Mouse (Mus musculus) kidney, adult 11 months (tissue): ENCODE results near the gene Dolk.

Source experiments
- DNase-seq: peaks from one replicate; pipeline ENCODE4 v3.0.0; 2022

Gene Dolk

DNA sequence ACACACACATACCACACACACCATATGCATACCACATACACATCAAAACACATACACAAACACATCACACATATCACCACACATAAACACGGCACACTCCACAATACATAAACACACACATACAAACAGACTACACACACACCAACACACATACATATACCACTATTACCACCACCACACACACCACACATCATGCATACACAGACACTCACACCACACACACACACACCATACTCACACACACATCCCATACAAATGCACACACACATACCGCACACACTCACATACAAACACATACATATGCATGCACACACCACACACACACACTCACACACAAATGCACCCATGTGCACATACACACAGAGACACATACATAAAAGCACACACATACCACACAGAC is 18.7 kb downstream of the Dolk start:
- no peak for DNase-seq

DNA sequence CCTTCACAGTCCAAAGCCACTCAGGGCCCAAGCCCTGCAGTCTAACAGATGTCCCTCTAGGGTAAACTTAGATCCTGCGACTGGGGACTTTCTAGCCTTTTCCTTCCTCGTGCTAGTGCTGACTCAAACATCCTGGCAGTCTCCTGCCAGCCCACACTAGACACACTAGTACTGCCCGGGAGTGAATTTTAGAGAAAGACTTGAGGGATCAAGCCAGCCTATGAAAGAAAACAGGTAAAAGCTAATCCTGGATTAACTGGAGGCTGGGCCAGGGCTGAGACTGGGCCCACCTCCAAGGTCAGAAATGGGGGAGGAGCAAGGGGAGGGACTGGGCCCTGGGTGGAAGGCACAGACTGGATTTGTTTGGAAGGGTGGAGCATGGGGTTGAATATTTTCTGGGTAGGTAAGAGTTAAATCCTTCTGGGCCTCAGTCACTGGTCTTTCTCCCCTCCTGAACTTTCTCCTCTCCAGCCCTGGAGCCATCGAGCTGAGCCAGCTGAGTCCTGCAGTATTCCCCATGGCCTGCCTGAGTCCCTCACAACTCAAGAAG is 19.7 kb downstream of the Dolk start:
- DNase-seq: peak; percentile 94

DNA sequence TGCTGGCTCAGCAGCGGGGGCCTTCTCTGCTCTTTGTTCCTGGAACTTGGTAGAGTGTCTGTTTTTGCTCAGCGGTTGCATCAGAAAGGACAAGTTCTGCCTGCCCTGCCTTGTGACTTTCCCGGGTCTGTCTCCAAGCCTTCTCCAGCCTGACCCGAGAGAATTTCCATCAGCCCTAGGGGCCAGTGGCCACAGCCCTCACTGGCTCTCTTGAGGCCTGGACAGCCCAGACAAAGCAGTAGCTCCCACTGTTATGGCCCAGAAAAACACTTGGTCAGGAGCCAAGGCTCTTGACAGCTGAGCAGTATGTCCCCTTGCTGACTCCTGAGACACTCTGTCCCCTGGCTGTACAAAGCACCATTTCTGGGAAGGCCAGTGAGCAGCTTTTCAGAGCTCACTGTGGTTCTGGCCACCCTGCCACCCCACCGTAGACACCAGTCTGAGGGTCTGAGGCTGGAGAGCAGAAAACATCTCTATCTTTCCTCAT is 20.3 kb downstream of the Dolk start, which contains the start of gene Phyhd1:
TSS of gene Phyhd1 (plus strand) at position 437 of the 487 bp plus-strand sequence.
- peak; percentile 89 for DNase-seq

DNA sequence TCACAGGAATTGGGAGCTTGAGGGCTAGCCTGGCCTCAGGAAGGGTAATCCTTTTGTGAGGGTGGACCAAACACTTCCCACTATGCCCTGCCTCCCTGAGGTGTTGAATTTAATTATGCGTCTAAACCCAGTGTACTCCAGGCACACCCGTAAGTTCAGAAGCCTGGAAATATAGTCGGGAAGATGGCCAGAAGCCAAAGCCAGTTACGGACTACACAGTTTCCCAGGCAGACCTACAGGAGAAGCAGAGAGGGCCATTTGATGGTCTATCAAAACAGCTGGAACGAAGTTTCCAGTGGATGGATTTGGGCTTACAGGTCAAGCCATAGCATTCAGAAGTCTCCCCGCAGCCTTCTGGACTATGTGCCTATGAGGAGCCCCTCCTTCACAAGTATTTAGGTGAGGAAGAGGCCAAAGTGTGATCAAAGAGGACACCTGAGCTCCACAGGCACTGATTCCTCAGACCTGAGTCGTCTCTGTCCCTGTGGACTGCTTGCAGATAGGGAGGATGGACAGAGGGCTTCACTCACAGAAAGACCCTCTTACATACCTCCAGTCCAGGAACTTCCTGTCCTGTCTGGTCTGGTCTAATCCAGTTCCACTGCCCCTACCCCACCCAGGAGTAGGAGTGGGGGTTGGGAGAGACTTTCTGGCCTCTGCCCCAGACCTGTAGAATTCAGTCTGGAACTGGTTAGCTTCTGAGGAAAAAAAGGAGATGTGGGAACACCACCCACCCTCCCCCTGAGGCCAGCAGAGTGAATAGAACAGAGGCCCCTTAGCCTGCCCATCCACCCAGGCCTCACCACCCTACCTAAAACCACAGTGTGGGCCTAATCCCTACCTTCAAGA is 21.2 kb downstream of the Dolk start:
- DNase-seq: peak; percentile 48

DNA sequence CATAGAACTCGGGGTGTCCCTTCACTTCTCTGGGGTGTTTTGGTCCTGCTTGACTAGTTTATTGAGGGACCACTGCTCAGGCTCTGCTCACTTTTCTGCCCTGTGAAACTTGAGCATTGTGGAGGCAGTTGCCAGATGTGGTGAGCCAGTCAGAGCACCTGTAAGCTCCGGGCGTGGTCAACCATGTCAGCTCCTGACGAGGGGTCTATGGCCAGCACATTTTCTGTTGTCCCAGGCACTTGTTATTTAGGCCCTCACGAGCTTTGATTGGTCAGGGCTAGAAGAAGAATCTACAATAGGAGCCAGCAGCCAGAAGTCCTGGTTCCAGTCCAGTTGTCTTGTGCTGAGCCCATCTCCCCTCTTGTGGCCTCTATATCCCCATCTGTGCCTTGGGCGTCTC is 22.3 kb downstream of the Dolk start:
- peak; percentile 11 for DNase-seq

DNA sequence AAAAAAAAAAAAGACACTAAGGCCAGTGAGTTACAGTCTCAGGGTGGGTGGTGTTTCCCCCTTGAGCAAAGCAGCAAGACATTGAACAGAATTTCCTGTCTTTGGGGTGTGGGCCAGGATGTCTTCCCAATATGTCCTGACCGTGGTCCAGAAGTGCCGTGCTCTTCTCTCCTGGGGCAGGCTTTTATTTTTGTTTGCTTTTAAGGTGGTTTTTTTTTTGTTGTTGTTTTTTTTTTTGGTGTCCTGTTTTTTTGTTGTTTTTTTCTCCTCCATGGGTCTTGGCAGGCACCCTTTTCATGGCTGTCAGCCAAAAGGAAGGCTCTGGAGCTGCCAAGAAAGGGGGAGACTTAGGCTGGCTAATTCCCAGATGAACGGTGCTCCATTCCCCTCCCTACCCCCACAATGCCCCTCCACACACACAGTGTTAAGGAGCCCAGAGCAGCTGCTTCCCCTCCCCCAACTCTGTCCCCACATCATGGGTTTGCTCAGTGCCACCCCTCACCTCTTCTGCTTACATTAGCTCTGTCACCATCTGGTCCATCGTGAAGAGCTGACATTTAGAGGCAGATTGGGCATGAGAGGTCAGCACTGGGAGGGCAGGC is 23.2 kb downstream of the Dolk start:
- peak; percentile 71 for DNase-seq

DNA sequence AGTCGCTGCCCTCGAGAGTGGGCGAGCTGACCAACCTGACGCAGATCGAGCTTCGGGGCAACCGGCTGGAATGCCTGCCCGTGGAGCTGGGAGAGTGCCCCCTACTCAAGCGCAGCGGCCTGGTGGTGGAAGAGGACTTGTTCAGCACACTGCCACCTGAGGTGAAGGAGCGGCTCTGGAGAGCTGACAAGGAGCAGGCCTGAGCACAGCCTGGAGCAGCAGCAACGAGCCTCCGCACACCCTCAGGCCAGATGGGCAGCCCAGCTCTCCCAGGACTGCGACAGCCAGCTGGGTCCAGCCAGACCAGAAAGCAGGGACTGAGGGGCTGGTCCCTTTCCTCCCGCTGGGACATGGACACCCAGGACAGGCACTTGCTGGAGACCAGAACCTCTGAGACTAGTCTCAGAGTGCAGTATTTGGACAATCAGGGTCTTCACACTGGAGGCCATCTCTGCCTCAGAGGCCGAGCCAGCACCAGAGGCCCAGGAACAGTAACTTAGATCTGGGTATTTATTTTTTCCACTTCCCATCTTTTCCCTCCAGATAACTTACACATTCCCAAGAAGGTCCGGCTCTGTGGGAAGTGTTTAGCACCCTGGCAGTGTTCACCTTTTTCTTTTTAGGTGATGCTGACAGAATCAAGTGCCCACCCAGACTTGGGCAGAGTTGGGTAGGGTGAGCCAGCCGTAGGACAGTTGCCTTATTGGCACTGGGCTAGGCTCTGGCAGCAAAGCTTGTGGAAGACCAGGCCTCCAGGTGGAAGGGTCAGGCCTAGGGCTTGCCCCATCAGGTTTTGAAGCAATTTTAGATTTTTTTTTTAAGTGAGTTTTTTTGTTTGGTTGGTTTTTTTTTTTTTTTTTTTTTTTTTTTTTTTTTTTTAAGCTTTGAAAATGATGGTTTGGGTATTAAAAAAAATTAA is 24.0 kb downstream of the Dolk start:
- peak; percentile 14 for DNase-seq

DNA sequence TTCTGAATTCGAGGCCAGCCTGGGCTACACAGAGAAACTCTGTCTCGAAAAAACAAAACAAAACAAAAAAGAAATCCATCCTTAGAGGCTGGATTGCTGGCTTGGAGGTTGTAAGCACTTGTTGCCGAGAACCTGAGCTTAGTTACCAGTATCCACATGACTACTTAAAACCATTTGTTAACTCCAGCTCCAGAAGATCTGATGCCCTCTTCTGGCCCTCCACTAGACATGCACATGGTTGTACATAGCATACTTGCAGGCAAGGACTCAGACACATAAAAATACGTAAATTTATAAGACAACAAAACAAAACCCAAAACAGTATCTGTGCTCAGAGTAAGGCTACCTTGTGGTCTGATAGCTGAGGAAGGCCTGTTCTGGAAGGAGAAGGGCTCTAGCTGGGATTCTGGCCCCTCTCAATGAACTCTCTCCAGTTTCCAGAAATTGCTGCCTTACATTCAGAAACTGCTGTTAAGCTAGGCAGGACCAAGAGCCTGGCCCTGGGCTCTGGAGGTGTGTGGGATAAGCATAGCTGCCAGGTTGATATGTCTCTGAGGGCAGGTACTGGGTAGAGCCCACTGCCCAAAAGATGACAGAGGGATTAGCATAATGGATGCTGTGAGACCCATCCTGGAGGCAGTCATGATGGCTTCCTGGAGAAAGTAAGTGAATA is 24.9 kb downstream of the Dolk start:
- DNase-seq: no peak

DNA sequence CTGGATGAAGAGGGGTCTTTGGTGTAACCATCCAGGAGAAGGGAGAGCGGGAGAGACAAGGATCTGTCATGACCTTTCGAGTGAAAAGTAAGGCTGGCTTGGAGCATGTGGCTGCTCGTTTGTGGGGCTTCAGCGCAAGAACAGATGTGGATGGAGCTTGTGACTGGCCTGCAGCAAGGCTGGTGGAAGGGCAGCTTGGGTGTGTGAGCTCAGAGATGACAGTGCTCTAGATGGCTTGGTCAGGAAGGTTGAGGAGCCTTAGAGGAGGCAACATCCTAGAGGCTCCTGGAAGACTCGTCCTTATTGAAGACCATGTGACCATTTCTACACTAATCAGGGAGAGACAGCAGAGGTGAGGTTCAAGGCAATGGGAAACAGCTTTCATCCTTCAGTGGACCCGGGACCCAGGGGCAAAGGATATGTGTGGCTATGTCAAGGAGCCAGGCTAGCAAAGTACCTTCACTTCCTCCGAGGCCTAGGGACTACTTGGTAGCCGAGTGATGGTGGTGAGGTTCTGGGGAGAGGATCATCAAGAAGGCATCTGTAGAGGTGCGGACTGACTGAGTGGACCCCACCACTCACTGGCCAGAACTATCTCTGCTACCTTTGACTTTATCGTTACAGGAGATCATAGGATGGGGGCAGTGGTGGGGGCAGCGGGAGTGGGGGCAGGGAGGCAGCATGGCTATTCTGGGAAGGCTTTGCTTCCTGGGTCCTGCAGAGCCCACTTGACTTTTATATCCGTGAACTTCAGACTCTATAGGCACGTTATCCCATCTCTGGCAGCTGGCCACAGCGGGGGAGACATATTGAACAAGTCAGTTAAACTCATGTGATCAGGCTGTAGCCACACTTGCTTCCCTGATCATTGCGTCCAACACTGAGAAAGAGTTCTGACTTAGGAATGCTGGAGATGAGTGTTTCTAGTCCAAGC is 26.7 kb downstream of the Dolk start:
- DNase-seq: peak; percentile 60

DNA sequence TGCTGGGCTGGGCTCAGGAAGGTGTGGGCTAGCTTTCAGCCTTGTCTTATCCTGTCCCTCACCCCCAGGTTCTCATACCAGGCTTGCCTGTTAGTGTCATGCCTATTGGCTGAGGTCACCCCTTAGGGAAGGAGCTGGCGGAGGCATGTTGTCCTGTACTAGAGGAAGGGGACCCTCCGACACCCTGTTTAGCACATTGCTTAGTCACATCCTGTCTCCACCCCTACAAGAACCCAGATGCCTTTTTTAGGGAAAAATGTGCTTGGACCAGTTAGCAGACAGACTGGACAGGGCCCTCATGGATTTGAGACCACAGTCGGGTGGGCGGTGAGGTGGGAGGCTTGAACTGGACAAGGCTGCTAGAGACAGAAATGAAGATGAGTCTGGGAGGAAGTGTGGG is 27.5 kb downstream of the Dolk start:
- peak; percentile 68 for DNase-seq

DNA sequence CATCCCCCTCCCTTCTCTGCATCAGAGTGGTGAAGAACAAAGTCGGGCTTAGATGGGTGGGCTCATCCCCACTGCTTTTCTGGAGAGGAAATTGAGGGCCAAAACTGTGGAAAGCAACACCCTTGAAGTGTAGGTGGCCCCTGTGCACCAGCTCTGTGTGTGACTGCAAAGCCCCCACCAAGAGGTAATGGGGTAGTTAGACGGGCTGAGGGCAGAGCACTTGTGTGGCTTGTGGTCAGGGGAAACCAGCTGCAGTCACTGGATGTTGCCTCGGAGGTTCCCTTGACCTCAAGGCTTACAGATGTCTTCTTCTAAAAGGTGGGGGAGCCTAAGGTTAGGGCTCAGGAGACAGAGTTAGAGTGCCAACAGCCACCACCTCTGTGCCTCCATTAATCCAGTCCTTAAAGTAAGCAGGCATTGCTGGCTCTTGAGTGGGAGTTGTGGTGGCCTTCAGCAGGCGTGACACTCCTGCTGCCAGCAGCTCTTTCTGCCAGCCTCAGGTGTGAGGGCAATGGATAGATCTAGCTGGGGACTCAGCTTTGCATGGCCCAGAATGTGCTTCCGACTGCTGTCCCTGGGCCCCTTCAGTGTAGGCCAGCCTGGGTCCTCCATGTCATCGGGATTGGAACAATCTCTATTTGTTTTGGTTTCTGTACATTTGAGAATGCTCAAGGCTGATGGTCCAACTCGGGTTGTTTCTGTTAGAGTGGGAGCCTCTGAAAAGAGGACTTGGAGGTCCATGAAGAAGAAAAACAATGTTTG is 28.3 kb downstream of the Dolk start:
- no peak for DNase-seq

DNA sequence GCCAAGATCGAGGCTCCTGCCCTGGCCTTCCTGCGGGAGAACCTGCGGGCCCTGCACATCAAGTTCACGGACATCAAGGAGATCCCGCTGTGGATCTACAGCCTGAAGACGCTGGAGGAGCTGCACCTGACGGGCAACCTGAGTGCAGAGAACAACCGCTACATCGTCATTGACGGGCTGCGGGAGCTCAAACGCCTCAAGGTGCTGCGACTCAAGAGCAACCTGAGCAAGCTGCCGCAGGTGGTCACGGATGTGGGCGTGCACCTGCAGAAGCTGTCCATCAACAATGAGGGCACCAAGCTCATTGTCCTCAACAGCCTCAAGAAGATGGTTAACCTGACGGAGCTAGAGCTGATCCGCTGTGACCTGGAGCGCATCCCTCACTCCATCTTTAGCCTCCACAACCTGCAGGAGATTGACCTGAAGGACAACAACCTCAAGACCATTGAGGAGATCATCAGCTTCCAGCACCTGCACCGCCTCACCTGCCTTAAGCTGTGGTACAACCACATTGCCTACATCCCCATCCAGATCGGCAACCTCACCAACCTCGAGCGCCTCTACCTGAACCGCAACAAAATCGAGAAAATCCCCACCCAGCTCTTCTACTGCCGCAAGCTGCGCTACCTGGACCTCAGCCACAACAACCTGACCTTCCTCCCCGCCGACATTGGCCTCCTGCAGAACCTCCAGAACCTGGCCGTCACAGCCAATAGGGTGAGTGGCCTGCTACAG is 29.4 kb downstream of the Dolk start:
- no peak for DNase-seq

DNA sequence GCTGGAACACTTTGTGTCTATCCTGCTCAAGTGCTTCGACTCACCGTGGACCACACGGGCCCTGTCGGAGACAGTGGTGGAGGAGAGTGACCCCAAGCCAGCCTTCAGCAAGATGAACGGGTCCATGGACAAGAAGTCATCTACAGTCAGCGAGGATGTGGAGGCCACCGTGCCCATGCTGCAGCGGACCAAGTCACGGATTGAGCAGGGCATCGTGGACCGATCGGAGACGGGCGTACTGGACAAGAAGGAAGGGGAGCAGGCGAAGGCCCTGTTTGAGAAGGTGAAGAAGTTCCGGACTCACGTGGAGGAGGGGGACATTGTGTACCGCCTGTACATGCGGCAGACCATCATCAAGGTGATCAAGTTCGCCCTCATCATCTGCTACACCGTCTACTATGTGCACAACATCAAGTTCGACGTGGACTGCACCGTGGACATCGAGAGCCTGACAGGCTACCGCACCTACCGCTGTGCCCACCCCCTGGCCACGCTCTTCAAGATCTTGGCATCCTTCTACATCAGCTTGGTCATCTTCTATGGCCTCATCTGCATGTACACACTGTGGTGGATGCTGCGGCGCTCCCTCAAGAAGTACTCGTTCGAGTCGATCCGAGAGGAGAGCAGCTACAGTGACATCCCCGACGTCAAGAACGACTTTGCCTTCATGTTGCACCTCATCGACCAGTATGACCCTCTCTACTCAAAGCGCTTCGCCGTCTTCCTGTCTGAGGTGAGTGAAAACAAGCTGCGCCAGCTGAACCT is 30.3 kb downstream of the Dolk start:
- no peak for DNase-seq

DNA sequence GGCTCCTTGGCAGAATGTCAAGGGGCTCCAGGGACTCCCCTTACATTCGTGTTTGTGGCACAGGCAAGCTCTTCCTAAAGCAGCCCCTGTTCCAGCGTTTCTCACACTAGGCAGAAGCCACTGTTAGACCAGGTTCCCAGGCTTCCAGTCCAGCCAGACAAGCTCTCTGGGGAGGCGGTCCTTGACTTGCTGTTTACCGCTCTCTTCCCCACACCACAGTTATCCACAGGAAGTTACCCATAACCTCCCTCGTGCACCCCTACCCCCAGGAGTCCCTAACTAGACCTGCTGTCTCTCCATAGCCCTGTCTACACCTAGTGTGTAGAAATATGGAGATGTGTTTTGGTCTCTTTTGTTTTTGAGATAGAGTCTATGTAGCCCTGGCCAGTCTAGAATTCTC is 32.3 kb downstream of the Dolk start:
- DNase-seq: no peak

DNA sequence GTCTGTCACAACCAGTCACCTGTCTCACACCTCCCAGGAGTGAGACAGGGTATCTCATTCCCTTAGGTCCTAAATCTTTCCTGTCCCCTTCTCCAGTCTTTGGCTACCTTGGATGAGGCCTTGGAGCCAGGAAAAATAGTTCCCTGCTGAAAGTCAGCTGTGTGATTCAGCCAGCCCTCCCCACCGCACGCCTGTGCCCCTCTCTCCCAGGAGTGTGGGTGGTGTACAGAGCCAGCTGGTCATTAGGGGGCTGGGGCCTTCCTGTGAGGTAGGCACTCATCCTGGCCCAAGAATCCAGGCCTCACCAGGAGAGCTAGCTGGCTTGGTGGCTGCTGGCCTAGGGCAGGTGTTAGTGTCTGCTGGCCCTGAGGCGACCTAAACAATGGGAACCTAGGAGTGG is 33.6 kb downstream of the Dolk start:
- no peak for DNase-seq

DNA sequence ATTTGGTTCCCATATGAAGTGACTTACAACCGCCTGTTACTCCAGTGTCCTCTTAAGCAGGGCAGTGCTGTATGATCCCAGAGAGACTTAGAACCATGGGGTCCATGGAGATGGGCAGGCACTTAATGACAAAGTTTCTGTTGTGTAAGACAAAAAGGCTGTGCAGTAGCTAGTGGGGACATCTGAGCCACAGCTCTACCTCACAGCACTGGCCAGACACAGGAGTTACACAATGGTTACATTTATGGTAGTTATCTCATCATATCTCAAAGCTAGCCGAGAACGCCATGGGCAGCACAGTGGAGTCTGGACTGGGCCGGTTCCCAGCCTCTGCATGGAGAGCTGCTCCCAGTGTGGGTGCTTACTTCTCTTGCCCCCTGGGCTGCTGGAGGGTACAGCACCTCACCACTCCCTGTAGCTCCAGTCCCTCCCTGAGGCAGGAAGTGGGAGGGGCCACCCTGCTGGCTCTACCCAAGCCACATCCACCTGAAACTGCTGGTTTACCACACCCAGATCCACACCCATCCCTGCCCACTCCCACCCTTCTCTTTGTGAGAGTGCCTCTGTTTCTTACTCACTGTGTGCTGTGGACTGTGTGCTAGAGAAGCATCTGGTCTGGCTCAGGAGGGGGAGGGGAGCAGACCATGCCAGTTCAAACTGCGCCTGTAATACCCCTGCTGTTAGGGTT is 34.6 kb downstream of the Dolk start:
- peak; percentile 41 for DNase-seq

DNA sequence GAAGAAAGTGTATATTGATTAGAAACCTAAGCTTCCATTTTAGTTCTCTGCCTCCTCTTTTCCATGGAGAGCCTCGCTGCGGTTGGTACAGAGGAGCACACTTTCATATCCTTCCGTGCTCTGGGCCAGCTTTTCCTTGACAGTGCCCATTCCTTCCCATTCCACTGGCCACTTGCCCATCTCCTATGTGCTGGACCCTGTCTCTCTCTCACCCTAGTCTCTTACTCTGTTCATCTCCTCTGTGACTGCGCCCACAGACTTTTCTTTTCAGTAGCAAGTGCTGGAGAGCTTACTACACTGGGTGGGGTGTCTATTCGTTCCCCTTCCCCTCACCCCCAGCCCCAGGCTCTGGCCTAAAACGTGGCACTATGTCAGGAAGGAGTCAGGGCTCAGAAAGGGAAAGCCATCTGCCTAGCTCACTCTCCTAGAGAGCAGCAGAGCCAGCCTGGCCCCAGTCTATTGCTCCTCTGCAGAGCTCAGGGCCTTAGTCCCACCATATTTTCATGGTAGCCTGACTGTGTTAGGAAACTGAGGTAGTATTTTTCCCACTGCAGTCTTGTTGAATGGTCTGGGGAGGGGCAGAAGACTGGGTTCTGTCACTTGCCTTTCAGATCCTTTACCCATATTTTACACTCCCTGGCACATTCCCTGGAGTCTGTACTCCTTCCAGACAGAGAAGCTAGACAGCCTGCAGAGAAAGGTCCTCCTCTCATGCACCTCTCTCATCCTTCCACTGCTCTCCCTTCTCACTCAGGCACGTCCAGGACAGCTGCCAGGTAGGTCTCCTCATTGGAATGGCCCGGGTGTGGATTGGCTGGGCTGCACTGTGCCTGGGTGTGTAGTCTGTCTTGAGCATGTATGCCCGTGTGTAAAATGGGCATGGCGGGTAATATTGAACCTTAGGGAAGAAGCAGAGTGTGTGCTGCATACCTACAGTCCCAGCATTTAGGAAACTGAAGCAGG is 35.7 kb downstream of the Dolk start:
- no peak for DNase-seq
